Mouse (Mus musculus) heart, embryonic 11.5 days (tissue): ENCODE measurements around the gene Ptcd1. TPM values are rescaled to one million over a fixed set of nuclear protein-coding genes. Genes with fewer than 3 reads are reported as not detected.

Experiments used
- ATAC-seq: fragments of 200-750 bp; cut with Nextera tagmentation; replicated peaks from 2 replicates; pipeline ENCODE4 v1.8.0; 2017; ENCODE audit warnings: moderate library complexity; ENCODE audit not compliant: insufficient number of reproducible peaks, low FRiP score, low TSS enrichment
- H3K27ac ChIP-seq: fragments of 300-500 bp; sonication (generic); 2 replicates; pipeline ENCODE4 v1.5.1; 2014; ENCODE audit warnings: mild to moderate bottlenecking, low read depth, low read length
- H3K27me3 ChIP-seq: fragments of 300-500 bp; sonication (generic); 2 replicates; pipeline ENCODE4 v1.6.1; 2014; ENCODE audit warnings: mild to moderate bottlenecking, low read length, mixed read lengths; ENCODE audit not compliant: control insufficient read depth, insufficient read depth
- H3K36me3 ChIP-seq: fragments of 300-500 bp; sonication (generic); 2 replicates; pipeline ENCODE4 v1.6.1; 2014; ENCODE audit warnings: mild to moderate bottlenecking, low read length, moderate library complexity, mixed read lengths; ENCODE audit not compliant: control insufficient read depth, insufficient read depth
- H3K4me1 ChIP-seq: fragments of 300-500 bp; sonication (generic); 2 replicates; pipeline ENCODE4 v1.6.1; 2014; ENCODE audit warnings: low read length; ENCODE audit not compliant: control insufficient read depth, insufficient read depth
- H3K4me2 ChIP-seq: fragments of 300-500 bp; sonication (generic); 2 replicates; pipeline ENCODE4 v1.6.1; 2014; ENCODE audit warnings: mild to moderate bottlenecking, moderate library complexity
- H3K4me3 ChIP-seq: fragments of 300-500 bp; sonication (generic); 2 replicates; pipeline ENCODE4 v1.5.1; 2014; ENCODE audit warnings: low read depth, low read length
- H3K9ac ChIP-seq: fragments of 300-500 bp; sonication (generic); 2 replicates; pipeline ENCODE4 v1.6.1; 2014; ENCODE audit warnings: mild to moderate bottlenecking, low read depth, low read length, moderate library complexity
- H3K9me3 ChIP-seq: fragments of 300-500 bp; sonication (generic); replicated peaks from 2 replicates; pipeline ENCODE4 v1.6.1; 2016; ENCODE audit warnings: low read length; ENCODE audit not compliant: control insufficient read depth
- whole genome bisulfite sequencing: fragments of 180-500 bp; shearing (Covaris S2); extraction: QIAGEN DNeasy Blood & Tissue Kit; methylation state at CpG from one replicate; pipeline ENCODE4 v1.1.7; 2014; ENCODE audit not compliant: insufficient replicate concordance; 5-methylcytosine and 5-hydroxymethylcytosine counted together
- polyA plus RNA-seq: library from polyadenylated mRNA; unstranded; fragments of >200 nt; fragmentation: Nextera tagmentation; extraction: Ambion mirVana; gene quantifications from 2 replicates; pipeline ENCODE4 v1.2.1, GENCODE M21; 2014

The Ptcd1 gene
- polyA plus RNA-seq, 1 experiment from 2014 or later = 7.4 TPM

- Histone ChIP-seq H3K36me3 (peaks cover 3% of the 10 kb centered on the region; the same call in 1 of the 2 replicates), H3K4me1 (peaks cover 15% of the 10 kb centered on the region), H3K27ac (peak overlapping the region; percentile 58), H3K4me3 (no peak overlapping the region), H3K9ac (no peak overlapping the region), H3K9me3 (no peaks in the 10 kb centered on the region), H3K27me3 (no peaks in the 10 kb centered on the region), H3K4me2 (peak overlapping the region; percentile 31)
- 40% methylated on average over 4 of the region's 4 CpGs for WGBS
- no peak for ATAC-seq
These were observed 50.6 kb downstream of the Ptcd1 start for GRCm38 (mm10) chr5:145116316-145116715.

GRCm38 (mm10) chr5:145115736-145116135, 51.2 kb downstream of the Ptcd1 start:
- no peak for ATAC-seq
- Histone ChIP-seq H3K4me2 (peak overlapping the region; percentile 31; the same call in 1 of the 2 replicates), H3K9me3 (no peaks in the 10 kb centered on the region), H3K4me3 (no peak overlapping the region), H3K36me3 (peaks cover 3% of the 10 kb centered on the region; the same call in 1 of the 2 replicates), H3K27me3 (no peaks in the 10 kb centered on the region), H3K27ac (0 out of 2 replicates have a peak overlapping the region, but pooled peaks have one; percentile 25), H3K4me1 (peaks cover 14% of the 10 kb centered on the region), H3K9ac (no peak overlapping the region)
- 91% methylated on average over 5 of the region's 5 CpGs for WGBS

- 15% methylated on average over 40 of the region's 40 CpGs for WGBS
- H3K27ac ChIP-seq = 0 out of 2 replicates have a peak overlapping the region, but pooled peaks have one; percentile 35
- peak overlapping the region; percentile 94 for H3K4me2 ChIP-seq
- H3K9ac ChIP-seq = peak overlapping the region; percentile 80
- peaks cover 3% of the 10 kb centered on the region; the same call in 1 of the 2 replicates for H3K36me3 ChIP-seq
- H3K4me3 ChIP-seq = peak overlapping the region; percentile 79
- no peaks in the 10 kb centered on the region for H3K9me3 ChIP-seq
- no peaks in the 10 kb centered on the region for H3K27me3 ChIP-seq
- ATAC-seq = peak; percentile 15; the same call in 1 of the 2 replicates
- H3K4me1 ChIP-seq = peaks cover 8% of the 10 kb centered on the region; the same call in 1 of the 2 replicates
These were observed 52.1 kb downstream of the Ptcd1 start for GRCm38 (mm10) chr5:145114606-145115473.

- WGBS = under 1% methylated on average over 49 of the region's 53 CpGs
- peak; percentile 79 for ATAC-seq
- H3K27ac ChIP-seq = 0 out of 2 replicates have a peak within 1 kb of the TSS, but pooled peaks have one; percentile 35
These were observed 52.8 kb downstream of the Ptcd1 start, which contains the start of gene Arpc1b for GRCm38 (mm10) chr5:145114071-145114605. Arpc1b (plus strand) TSS chr5:145114215.

GRCm38 (mm10) chr5:145113416-145113815, 53.5 kb downstream of the Ptcd1 start:
- H3K27me3 ChIP-seq = no peaks in the 10 kb centered on the region
- no peak overlapping the region for H3K27ac ChIP-seq
- H3K4me3 ChIP-seq = peak overlapping the region; percentile 79; the same call in 1 of the 2 replicates
- ATAC-seq = no peak; the same call in 1 of the 2 replicates
- no peaks in the 10 kb centered on the region for H3K9me3 ChIP-seq
- peaks cover 3% of the 10 kb centered on the region for H3K36me3 ChIP-seq
- H3K9ac ChIP-seq = peak overlapping the region; percentile 80
- H3K4me1 ChIP-seq = peaks cover 8% of the 10 kb centered on the region; the same call in 1 of the 2 replicates
- WGBS = 25% methylated on average over 2 of the region's 2 CpGs
- peak overlapping the region; percentile 94 for H3K4me2 ChIP-seq

More at GRCm38 (mm10) chr5:145114071-145114605, 52.8 kb downstream of the Ptcd1 start, which contains the start of gene Arpc1b:
- Histone ChIP-seq H3K9me3 (no peaks in the 10 kb centered on the region), H3K4me3 (peak within 1 kb of the TSS; percentile 79), H3K4me1 (peaks cover 8% of the 10 kb centered on the region; the same call in 1 of the 2 replicates), H3K36me3 (no peaks in the 10 kb centered on the region), H3K4me2 (peak within 1 kb of the TSS; percentile 94), H3K27me3 (no peaks in the 10 kb centered on the region), H3K9ac (peak within 1 kb of the TSS; percentile 80)

GRCm38 (mm10) chr5:145112566-145112965, 54.3 kb downstream of the Ptcd1 start:
- H3K36me3 ChIP-seq = peaks cover 8% of the 10 kb centered on the region
- no peak for ATAC-seq
- 72% methylated on average over 8 of the region's 8 CpGs for WGBS

GRCm38 (mm10) chr5:145110401-145110800, 56.5 kb downstream of the Ptcd1 start:
- Histone ChIP-seq H3K27ac (no peak overlapping the region), H3K9me3 (no peaks in the 10 kb centered on the region), H3K36me3 (peaks cover 21% of the 10 kb centered on the region), H3K4me3 (no peak overlapping the region), H3K4me1 (0 out of 2 replicates have a peak, but pooled peaks cover 5% of the 10 kb centered on the region), H3K4me2 (no peak overlapping the region), H3K27me3 (no peaks in the 10 kb centered on the region), H3K9ac (no peak overlapping the region)
- 79% methylated on average over 6 of the region's 6 CpGs for WGBS
- no peak for ATAC-seq

More at GRCm38 (mm10) chr5:145112566-145112965, 54.3 kb downstream of the Ptcd1 start:
- H3K4me2 ChIP-seq = no peak overlapping the region
- peaks cover 8% of the 10 kb centered on the region; the same call in 1 of the 2 replicates for H3K4me1 ChIP-seq
- H3K9me3 ChIP-seq = no peaks in the 10 kb centered on the region
- H3K27me3 ChIP-seq = no peaks in the 10 kb centered on the region
- H3K9ac ChIP-seq = no peak overlapping the region
- no peak overlapping the region for H3K27ac ChIP-seq
- no peak overlapping the region for H3K4me3 ChIP-seq

- 85% methylated on average over 9 of the region's 9 CpGs for WGBS
- no peak overlapping the region for H3K9ac ChIP-seq
These were observed 61.1 kb downstream of the Ptcd1 start for GRCm38 (mm10) chr5:145105694-145106275.

More at GRCm38 (mm10) chr5:145105694-145106275, 61.1 kb downstream of the Ptcd1 start:
- Histone ChIP-seq H3K4me2 (no peak overlapping the region), H3K36me3 (peaks cover 44% of the 10 kb centered on the region), H3K27ac (no peak overlapping the region), H3K4me1 (no peaks in the 10 kb centered on the region), H3K9me3 (no peaks in the 10 kb centered on the region), H3K4me3 (no peak overlapping the region), H3K27me3 (no peaks in the 10 kb centered on the region)
- no peak for ATAC-seq
